Mouse (Mus musculus) adrenal gland, adult 18-20 months (tissue): Measurements from ENCODE around the gene Kif19a. TPM values are rescaled to one million over a fixed set of nuclear protein-coding genes. Genes with fewer than 3 reads are reported as not detected.

Source experiments
- DNase-seq, 2 experiments: peaks; one replicate each; pipeline ENCODE4 v3.0.0; 2021 to 2022; ENCODE audit warnings: low spot score in 2 of 2
- total RNA-seq, 2 experiments: library from RNA; stranded (reverse); gene quantifications; 1 replicate in 1 of 2; 2 replicates in 1 of 2; pipeline ENCODE4 v1.2.3; 2021

Gene Kif19a
- total RNA-seq, 2 experiments from 2014 or later: 0.66 to 0.93 TPM

- no peak for DNase-seq
Measured at GRCm38 (mm10) chr11:114780076-114780475, 14.9 kb downstream of the Kif19a start.

- no peak for DNase-seq
Measured at GRCm38 (mm10) chr11:114785892-114786291, 20.7 kb downstream of the Kif19a start.

GRCm38 (mm10) chr11:114786326-114786725 is 21.1 kb downstream of the Kif19a start:
- DNase-seq: peak in 1 of 2 experiments; percentile 14

- DNase-seq: no peak
Measured at GRCm38 (mm10) chr11:114787611-114788010, 22.4 kb downstream of the Kif19a start.

GRCm38 (mm10) chr11:114789061-114789714 is 24.0 kb downstream of the Kif19a start:
- peak; percentile 84 to 91 for DNase-seq

- DNase-seq: no peak
Measured at GRCm38 (mm10) chr11:114789716-114790115, 24.5 kb downstream of the Kif19a start.

GRCm38 (mm10) chr11:114790171-114790570 is 25.0 kb downstream of the Kif19a start:
- no peak for DNase-seq

GRCm38 (mm10) chr11:114790841-114791240 is 25.7 kb downstream of the Kif19a start:
- no peak for DNase-seq

- DNase-seq: no peak
Measured at GRCm38 (mm10) chr11:114791351-114791889, 26.2 kb downstream of the Kif19a start.

- no peak for DNase-seq
Measured at GRCm38 (mm10) chr11:114791891-114792411, 26.8 kb downstream of the Kif19a start.

GRCm38 (mm10) chr11:114792931-114793494 is 27.8 kb downstream of the Kif19a start:
- DNase-seq: no peak

GRCm38 (mm10) chr11:114793868-114794545 is 28.8 kb downstream of the Kif19a start:
- DNase-seq: no peak

- no peak for DNase-seq
Measured at GRCm38 (mm10) chr11:114794691-114795090, 29.5 kb downstream of the Kif19a start.

GRCm38 (mm10) chr11:114795231-114795746 is 30.1 kb downstream of the Kif19a start:
- peak in 1 of 2 experiments; percentile 29 for DNase-seq

GRCm38 (mm10) chr11:114795848-114796322 is 30.7 kb downstream of the Kif19a start, which contains the start of gene Btbd17:
Gene Btbd17, minus strand, starts transcription at chr11:114795945.
- DNase-seq: no peak

- DNase-seq: no peak
Measured at GRCm38 (mm10) chr11:114797176-114797575, 32.0 kb downstream of the Kif19a start.

GRCm38 (mm10) chr11:114797981-114798380 is 32.8 kb downstream of the Kif19a start:
- DNase-seq: no peak

- no peak for DNase-seq
Measured at GRCm38 (mm10) chr11:114798624-114799023, 33.4 kb downstream of the Kif19a start, which contains the start of gene Gpr142. Gene Gpr142, plus strand, starts transcription at chr11:114798924.

GRCm38 (mm10) chr11:114801906-114802305 is 36.7 kb downstream of the Kif19a start:
- no peak for DNase-seq

GRCm38 (mm10) chr11:114802540-114803267 is 37.5 kb downstream of the Kif19a start:
- no peak for DNase-seq
